Mouse (Mus musculus): ENCODE measurements around the gene Relch. TPM values are rescaled to one million over a fixed set of nuclear protein-coding genes. Genes with fewer than 3 reads are reported as not detected.

Relch gene
- polyA plus RNA-seq, 1 experiment from 2014 or later = 27.9 TPM

GRCm38 (mm10) chr1:105674763-105675162, 11.1 kb downstream of the Relch start:
- no peaks in the 10 kb centered on the region for H3K9me3 ChIP-seq (ENCODE audit: control insufficient read depth, low read length)
- no peaks in the 10 kb centered on the region for H3K27me3 ChIP-seq (ENCODE audit: control insufficient read depth, insufficient read depth, low read length)
- no peaks in the 10 kb centered on the region for H3K36me3 ChIP-seq (ENCODE audit: control insufficient read depth, insufficient read depth, low read length)
- DNase-seq (ENCODE audit: low spot score, missing footprints) (no peak), ATAC-seq (ENCODE audit: low FRiP score) (no peak)
- H3K27ac ChIP-seq (ENCODE audit: low read depth, low read length) = no peak overlapping the region
- WGBS = 95% methylated on average over 2 of the region's 2 CpGs
- no peaks in the 10 kb centered on the region for H3K4me1 ChIP-seq (ENCODE audit: control insufficient read depth, insufficient read depth, low read length)
- no peak overlapping the region for H3K4me2 ChIP-seq
- no peak overlapping the region for H3K9ac ChIP-seq (ENCODE audit: low read length)
- no peak overlapping the region for H3K4me3 ChIP-seq (ENCODE audit: low read depth, low read length)

GRCm38 (mm10) chr1:105680587-105680986, 16.9 kb downstream of the Relch start:
- H3K4me1 ChIP-seq (ENCODE audit: control insufficient read depth, insufficient read depth, low read length) = no peaks in the 10 kb centered on the region
- no peaks in the 10 kb centered on the region for H3K27me3 ChIP-seq (ENCODE audit: control insufficient read depth, insufficient read depth, low read length)
- H3K4me2 ChIP-seq = no peak overlapping the region
- DNase-seq (ENCODE audit: low spot score, missing footprints) (no peak), ATAC-seq (ENCODE audit: low FRiP score) (no peak)
- H3K9ac ChIP-seq (ENCODE audit: low read length) = no peak overlapping the region
- WGBS = 86% methylated on average over 1 of the region's 1 CpGs
- H3K36me3 ChIP-seq (ENCODE audit: control insufficient read depth, insufficient read depth, low read length) = no peaks in the 10 kb centered on the region
- no peaks in the 10 kb centered on the region for H3K9me3 ChIP-seq (ENCODE audit: control insufficient read depth, low read length)
- no peak overlapping the region for H3K27ac ChIP-seq (ENCODE audit: low read depth, low read length)
- no peak overlapping the region for H3K4me3 ChIP-seq (ENCODE audit: low read depth, low read length)

DNA sequence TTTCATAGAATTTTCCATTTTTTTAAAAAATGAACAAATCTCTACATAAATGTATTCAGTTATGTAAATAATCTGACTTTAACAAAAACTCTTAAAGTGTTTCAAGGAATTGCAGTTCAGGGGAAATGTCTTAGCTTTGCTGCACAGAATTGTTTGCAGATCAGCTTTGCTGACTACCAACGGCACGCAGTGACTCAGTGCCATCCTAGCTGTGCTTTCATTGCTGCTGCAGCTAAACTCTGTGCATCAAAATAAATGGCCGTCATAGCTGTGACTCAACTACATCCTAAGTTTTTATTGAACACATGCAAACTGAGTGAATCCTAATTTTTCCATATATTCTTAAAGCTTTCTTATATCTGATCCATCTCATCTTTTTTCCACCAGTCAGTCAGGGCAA, 21.8 kb downstream of the Relch start:
- H3K4me1 ChIP-seq (ENCODE audit: control insufficient read depth, insufficient read depth, low read length) = no peaks in the 10 kb centered on the region
- WGBS = 80% methylated on average over 3 of the region's 3 CpGs
- ATAC-seq (ENCODE audit: low FRiP score) = no peak
- H3K4me3 ChIP-seq (ENCODE audit: low read depth, low read length) = no peak overlapping the region
- no peaks in the 10 kb centered on the region for H3K9me3 ChIP-seq (ENCODE audit: control insufficient read depth, low read length)
- H3K9ac ChIP-seq (ENCODE audit: low read length) = no peak overlapping the region
- H3K27ac ChIP-seq (ENCODE audit: low read depth, low read length) = no peak overlapping the region
- H3K27me3 ChIP-seq (ENCODE audit: control insufficient read depth, insufficient read depth, low read length) = no peaks in the 10 kb centered on the region
- DNase-seq (ENCODE audit: low spot score, missing footprints) = no peak
- no peak overlapping the region for H3K4me2 ChIP-seq
- no peaks in the 10 kb centered on the region for H3K36me3 ChIP-seq (ENCODE audit: control insufficient read depth, insufficient read depth, low read length)

DNA sequence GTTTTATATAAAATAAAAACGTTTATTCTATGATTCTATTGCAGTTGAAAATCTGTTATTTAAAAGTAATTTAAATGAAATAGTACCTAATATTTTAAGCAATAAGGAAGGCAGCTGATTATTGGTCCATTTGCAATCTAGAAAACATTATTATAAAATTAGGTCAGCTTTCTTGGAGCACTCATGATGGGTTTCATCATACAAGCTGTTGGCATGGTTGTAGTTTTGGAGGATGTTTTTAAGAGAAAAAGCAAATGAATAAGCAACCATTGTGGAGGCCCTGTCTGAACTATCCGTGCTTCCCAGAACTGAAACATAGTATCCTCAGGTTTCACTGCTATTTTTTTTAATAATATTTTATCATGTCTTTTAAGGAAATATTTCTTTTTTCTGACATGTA, 31.9 kb downstream of the Relch start:
- no peak overlapping the region for H3K4me3 ChIP-seq (ENCODE audit: low read depth, low read length)
- ATAC-seq (ENCODE audit: low FRiP score) = no peak
- WGBS = 88% methylated on average over 2 of the region's 2 CpGs
- H3K9ac ChIP-seq (ENCODE audit: low read length) = no peak overlapping the region
- DNase-seq (ENCODE audit: low spot score, missing footprints) = no peak
- H3K27me3 ChIP-seq (ENCODE audit: control insufficient read depth, insufficient read depth, low read length) = no peaks in the 10 kb centered on the region
- H3K9me3 ChIP-seq (ENCODE audit: control insufficient read depth, low read length) = no peaks in the 10 kb centered on the region
- H3K4me1 ChIP-seq (ENCODE audit: control insufficient read depth, insufficient read depth, low read length) = no peaks in the 10 kb centered on the region
- H3K36me3 ChIP-seq (ENCODE audit: control insufficient read depth, insufficient read depth, low read length) = no peaks in the 10 kb centered on the region
- no peak overlapping the region for H3K4me2 ChIP-seq
- no peak overlapping the region for H3K27ac ChIP-seq (ENCODE audit: low read depth, low read length)

DNA sequence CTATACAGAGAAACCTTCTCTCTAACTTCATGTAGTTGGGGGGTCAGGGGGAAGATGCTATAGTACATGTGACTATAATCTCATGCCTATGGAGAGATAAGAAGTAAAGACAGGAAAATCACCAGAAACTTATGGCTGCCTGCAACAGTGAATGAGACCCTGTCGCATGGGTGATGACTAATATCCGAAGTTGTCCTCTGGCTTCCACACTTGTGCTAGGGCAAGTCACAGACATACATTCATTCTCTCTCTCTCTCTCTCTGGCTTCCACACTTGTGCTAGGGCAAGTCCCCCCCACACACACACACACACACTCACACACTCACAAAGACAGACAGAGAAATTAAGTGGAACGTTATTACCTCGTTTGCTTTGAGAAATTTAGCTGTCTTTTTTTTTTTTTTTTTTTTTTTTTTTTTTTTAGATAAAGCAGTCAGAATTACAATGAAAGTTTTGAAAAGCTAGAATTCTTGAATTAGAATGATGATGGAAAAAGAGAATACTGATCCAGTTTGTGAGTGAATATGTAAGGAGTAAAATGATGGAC, 37.4 kb downstream of the Relch start:
- H3K27me3 ChIP-seq (ENCODE audit: control insufficient read depth, insufficient read depth, low read length) = no peaks in the 10 kb centered on the region
- 90% methylated on average over 4 of the region's 4 CpGs for WGBS
- no peak for DNase-seq (ENCODE audit: low spot score, missing footprints)

GRCm38 (mm10) chr1:105709415-105709814, 45.8 kb downstream of the Relch start:
- Histone ChIP-seq H3K4me2 (no peak overlapping the region), H3K27ac (ENCODE audit: low read depth, low read length) (no peak overlapping the region), H3K9ac (ENCODE audit: low read length) (no peak overlapping the region), H3K36me3 (ENCODE audit: control insufficient read depth, insufficient read depth, low read length) (0 out of 2 replicates have a peak, but pooled peaks cover 2% of the 10 kb centered on the region), H3K4me1 (ENCODE audit: control insufficient read depth, insufficient read depth, low read length) (no peaks in the 10 kb centered on the region), H3K27me3 (ENCODE audit: control insufficient read depth, insufficient read depth, low read length) (no peaks in the 10 kb centered on the region), H3K9me3 (ENCODE audit: control insufficient read depth, low read length) (no peaks in the 10 kb centered on the region), H3K4me3 (ENCODE audit: low read depth, low read length) (no peak overlapping the region)
- no peak for DNase-seq (ENCODE audit: low spot score, missing footprints)
- ATAC-seq (ENCODE audit: low FRiP score) = no peak
- 90% methylated on average over 2 of the region's 2 CpGs for WGBS

More for the DNA sequence above, 37.4 kb downstream of the Relch start:
- Histone ChIP-seq H3K27ac (ENCODE audit: low read depth, low read length) (no peak overlapping the region), H3K4me1 (ENCODE audit: control insufficient read depth, insufficient read depth, low read length) (no peaks in the 10 kb centered on the region), H3K9ac (ENCODE audit: low read length) (no peak overlapping the region), H3K4me3 (ENCODE audit: low read depth, low read length) (no peak overlapping the region), H3K9me3 (ENCODE audit: control insufficient read depth, low read length) (no peaks in the 10 kb centered on the region), H3K36me3 (ENCODE audit: control insufficient read depth, insufficient read depth, low read length) (0 out of 2 replicates have a peak, but pooled peaks cover 2% of the 10 kb centered on the region), H3K4me2 (no peak overlapping the region)
- no peak for ATAC-seq (ENCODE audit: low FRiP score)

DNA sequence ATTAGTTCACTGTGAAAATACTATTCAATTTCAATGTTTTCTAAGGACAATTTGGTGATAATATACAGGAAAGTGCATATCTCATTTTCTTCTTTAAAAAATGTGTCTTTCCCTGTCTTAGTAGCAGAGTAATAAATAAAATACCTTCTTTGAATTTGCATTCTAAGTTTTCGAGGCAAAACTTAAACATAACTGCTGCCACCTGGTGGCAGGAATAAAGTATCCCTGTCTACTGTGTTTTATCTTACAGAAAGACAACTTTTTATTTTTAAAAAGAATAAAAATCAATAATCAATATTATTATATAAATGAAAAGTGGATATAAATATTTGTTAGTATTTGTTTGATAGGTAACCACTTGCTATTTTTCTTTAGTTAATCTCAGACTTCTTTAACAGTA, 47.6 kb downstream of the Relch start:
- H3K9me3 ChIP-seq (ENCODE audit: control insufficient read depth, low read length) = no peaks in the 10 kb centered on the region
- no peaks in the 10 kb centered on the region for H3K27me3 ChIP-seq (ENCODE audit: control insufficient read depth, insufficient read depth, low read length)
- H3K36me3 ChIP-seq (ENCODE audit: control insufficient read depth, insufficient read depth, low read length) = no peaks in the 10 kb centered on the region
- no peak for DNase-seq (ENCODE audit: low spot score, missing footprints)
- no peak overlapping the region for H3K4me2 ChIP-seq
- no peak overlapping the region for H3K9ac ChIP-seq (ENCODE audit: low read length)
- H3K27ac ChIP-seq (ENCODE audit: low read depth, low read length) = no peak overlapping the region
- H3K4me1 ChIP-seq (ENCODE audit: control insufficient read depth, insufficient read depth, low read length) = no peaks in the 10 kb centered on the region
- no peak overlapping the region for H3K4me3 ChIP-seq (ENCODE audit: low read depth, low read length)
- WGBS = 61% methylated on average over 1 of the region's 1 CpGs
- ATAC-seq (ENCODE audit: low FRiP score) = no peak

DNA sequence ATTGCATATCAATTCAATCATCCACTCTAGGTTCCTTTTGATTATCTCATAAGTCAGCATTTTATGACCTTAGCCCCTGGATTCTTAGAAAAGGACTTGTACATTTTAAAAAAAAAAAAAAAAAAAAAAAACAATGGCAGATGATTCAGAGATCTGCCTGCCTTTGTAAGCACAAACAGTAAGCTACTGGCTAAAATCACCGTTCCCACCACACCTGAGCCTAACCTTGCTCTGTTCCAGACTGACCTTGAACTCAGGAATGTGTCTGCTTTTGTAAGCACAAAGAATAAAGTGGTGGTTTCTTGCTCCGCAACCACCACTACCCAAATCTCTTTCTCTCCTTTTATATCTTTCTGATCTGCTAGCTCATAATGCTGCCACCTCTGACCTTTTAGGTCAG, 49.2 kb downstream of the Relch start:
- no peak overlapping the region for H3K4me3 ChIP-seq (ENCODE audit: low read depth, low read length)
- no peak for ATAC-seq (ENCODE audit: low FRiP score)
- DNase-seq (ENCODE audit: low spot score, missing footprints) = no peak
- H3K27ac ChIP-seq (ENCODE audit: low read depth, low read length) = no peak overlapping the region
- no peaks in the 10 kb centered on the region for H3K4me1 ChIP-seq (ENCODE audit: control insufficient read depth, insufficient read depth, low read length)
- no peaks in the 10 kb centered on the region for H3K27me3 ChIP-seq (ENCODE audit: control insufficient read depth, insufficient read depth, low read length)
- H3K36me3 ChIP-seq (ENCODE audit: control insufficient read depth, insufficient read depth, low read length) = no peaks in the 10 kb centered on the region
- no peaks in the 10 kb centered on the region for H3K9me3 ChIP-seq (ENCODE audit: control insufficient read depth, low read length)
- no peak overlapping the region for H3K9ac ChIP-seq (ENCODE audit: low read length)
- no peak overlapping the region for H3K4me2 ChIP-seq
- 95% methylated on average over 2 of the region's 2 CpGs for WGBS

GRCm38 (mm10) chr1:105718358-105718757, 54.7 kb downstream of the Relch start:
- WGBS = 88% methylated on average over 1 of the region's 1 CpGs
- no peaks in the 10 kb centered on the region for H3K27me3 ChIP-seq (ENCODE audit: control insufficient read depth, insufficient read depth, low read length)
- no peaks in the 10 kb centered on the region for H3K9me3 ChIP-seq (ENCODE audit: control insufficient read depth, low read length)
- ATAC-seq (ENCODE audit: low FRiP score) (no peak), DNase-seq (ENCODE audit: low spot score, missing footprints) (no peak)
- no peak overlapping the region for H3K27ac ChIP-seq (ENCODE audit: low read depth, low read length)
- H3K4me1 ChIP-seq (ENCODE audit: control insufficient read depth, insufficient read depth, low read length) = no peaks in the 10 kb centered on the region
- H3K4me3 ChIP-seq (ENCODE audit: low read depth, low read length) = no peak overlapping the region
- no peaks in the 10 kb centered on the region for H3K36me3 ChIP-seq (ENCODE audit: control insufficient read depth, insufficient read depth, low read length)
- no peak overlapping the region for H3K4me2 ChIP-seq
- no peak overlapping the region for H3K9ac ChIP-seq (ENCODE audit: low read length)

All from midbrain, embryonic 11.5 days (tissue).